Mouse (Mus musculus) layer of hippocampus, postnatal 25 days (tissue): ENCODE results near the gene Arpc1a. TPM values are rescaled to one million over a fixed set of nuclear protein-coding genes. Genes with fewer than 3 reads are reported as not detected.

ENCODE experiments used
- DNase-seq, 2 experiments: peaks; one replicate each; pipeline ENCODE4 v3.0.0; 2022; ENCODE audit warnings: mixed read lengths in 2 of 2, low spot score in 1 of 2; ENCODE audit errors: extremely low spot score in 1 of 2
- total RNA-seq, 2 experiments: library from RNA; stranded (reverse); gene quantifications; 2 replicates each; pipeline ENCODE4 v1.2.3; 2021

Gene Arpc1a
- total RNA-seq, 2 experiments from 2014 or later = 257 to 274 TPM

- no peak for DNase-seq
These were observed 55.2 kb downstream of the Arpc1a start for GRCm38 (mm10) chr5:145138836-145139235.

GRCm38 (mm10) chr5:145139571-145140519 lies 56.2 kb downstream of the Arpc1a start, which contains the start of the genes Pdap1 and Bud31:
Gene Pdap1 (minus strand): TSS chr5:145140238.
Gene Bud31 (plus strand): TSS chr5:145140362.
- peak; percentile 95 to 99 for DNase-seq

GRCm38 (mm10) chr5:145140611-145141010 lies 57.0 kb downstream of the Arpc1a start:
- DNase-seq = no peak

- DNase-seq = no peak
These were observed 64.1 kb downstream of the Arpc1a start for GRCm38 (mm10) chr5:145147748-145148147.

- DNase-seq = no peak
These were observed 65.7 kb downstream of the Arpc1a start for GRCm38 (mm10) chr5:145149294-145149693.

GRCm38 (mm10) chr5:145152690-145153089 lies 69.1 kb downstream of the Arpc1a start:
- DNase-seq = no peak

Other genes with a start within 250 kb of the Arpc1a start
- gene Smurf1, start 118.0 kb upstream of the Arpc1a start, total RNA-seq = 10 to 100 TPM; 30.1 to 34.3 TPM
- not detected for gene Gm4871, start 51.1 kb upstream of the Arpc1a start, total RNA-seq
- gene 1700018F24Rik, start 40.8 kb upstream of the Arpc1a start, total RNA-seq = not detected
- gene Kpna7, start 200 bp downstream of the Arpc1a start, total RNA-seq = not detected
- 10 to 100 TPM; 33.6 to 34.2 TPM for gene Arpc1b, start 30.4 kb downstream of the Arpc1a start, total RNA-seq
- gene Pdap1, start 56.4 kb downstream of the Arpc1a start, total RNA-seq = 100 to 1,000 TPM in 1 of 2 experiments, 10 to 100 TPM in 1; 90.1 to 102 TPM
- 10 to 100 TPM; 69.5 to 81.9 TPM for gene Bud31, start 56.5 kb downstream of the Arpc1a start, total RNA-seq
- 10 to 100 TPM; 20.0 to 21.9 TPM for gene Ptcd1, start 83.3 kb downstream of the Arpc1a start, total RNA-seq
- 10 to 100 TPM; 22.1 to 25.3 TPM for gene Cpsf4, start 83.4 kb downstream of the Arpc1a start, total RNA-seq
- 100 to 1,000 TPM; 264 to 268 TPM for gene Atp5j2, start 108.2 kb downstream of the Arpc1a start, total RNA-seq
- gene Zkscan14, start 118.0 kb downstream of the Arpc1a start, total RNA-seq = 10 to 100 TPM; 11.1 to 13.8 TPM
- gene Zkscan5, start 120.7 kb downstream of the Arpc1a start, total RNA-seq = 10 to 100 TPM; 11.8 to 12.5 TPM
- 10 to 100 TPM; 25.7 to 26.7 TPM for gene Zfp655, start 147.9 kb downstream of the Arpc1a start, total RNA-seq
- 10 to 100 TPM; 18.9 to 19.7 TPM for gene Zscan25, start 196.7 kb downstream of the Arpc1a start, total RNA-seq